Mouse (Mus musculus): ENCODE results near the gene Zbtb25. TPM values are rescaled to one million over a fixed set of nuclear protein-coding genes. Genes with fewer than 3 reads are reported as not detected.

Gene Zbtb25
- polyA plus RNA-seq, 1 experiment from 2014 or later: 15.6 TPM

- H3K9me3 ChIP-seq: no peaks in the 10 kb centered on the region
- peaks cover 25% of the 10 kb centered on the region for H3K4me1 ChIP-seq (replicated peaks)
- H3K9ac ChIP-seq: no peak overlapping the region
- WGBS: 89% methylated on average over 3 of the region's 3 CpGs
- no peak overlapping the region for H3K4me3 ChIP-seq
- H3K27me3 ChIP-seq: no peaks in the 10 kb centered on the region
- H3K27ac ChIP-seq (replicated peaks): no peak overlapping the region
- no peak overlapping the region for H3K4me2 ChIP-seq
- no peak for ATAC-seq (ENCODE audit: low read depth)
- no peaks in the 10 kb centered on the region for H3K36me3 ChIP-seq
These were observed 6.1 kb upstream of the Zbtb25 start for GRCm38 (mm10) chr12:76375506-76375905.

- no peaks in the 10 kb centered on the region for H3K9me3 ChIP-seq
- no peaks in the 10 kb centered on the region for H3K36me3 ChIP-seq
- 79% methylated on average over 4 of the region's 4 CpGs for WGBS
- no peak overlapping the region for H3K4me3 ChIP-seq
- H3K27me3 ChIP-seq: no peaks in the 10 kb centered on the region
- H3K27ac ChIP-seq (replicated peaks): no peak overlapping the region
- H3K9ac ChIP-seq: no peak overlapping the region
- no peak overlapping the region for H3K4me2 ChIP-seq
- H3K4me1 ChIP-seq (replicated peaks): peaks cover 25% of the 10 kb centered on the region
- ATAC-seq (ENCODE audit: low read depth): no peak
These were observed 5.5 kb upstream of the Zbtb25 start for GRCm38 (mm10) chr12:76374911-76375310.

DNA sequence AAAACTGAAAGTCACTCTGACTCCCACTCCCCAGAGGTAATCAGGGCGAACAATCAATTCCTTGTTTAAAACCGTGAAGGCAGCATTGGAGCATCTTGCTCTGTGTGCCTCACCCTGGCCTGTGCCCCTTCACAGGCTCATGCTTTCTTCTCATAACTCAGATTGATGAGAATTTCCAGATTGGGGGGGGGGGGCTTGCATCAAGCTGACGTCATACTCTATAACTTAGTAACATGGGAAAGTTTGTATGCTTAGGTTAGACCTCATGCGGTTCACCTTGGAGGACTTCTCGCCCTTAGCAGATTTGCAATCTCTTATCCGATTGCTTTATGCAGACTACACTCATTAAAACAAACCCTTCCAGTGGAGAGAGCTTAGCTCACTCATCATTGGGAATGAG lies 4.6 kb upstream of the Zbtb25 start:
- Histone ChIP-seq H3K27me3 (no peaks in the 10 kb centered on the region), H3K9ac (no peak overlapping the region), H3K4me2 (no peak overlapping the region), H3K27ac (replicated peaks) (no peak overlapping the region), H3K4me3 (no peak overlapping the region), H3K36me3 (no peaks in the 10 kb centered on the region), H3K9me3 (no peaks in the 10 kb centered on the region), H3K4me1 (replicated peaks) (peaks cover 25% of the 10 kb centered on the region)
- 57% methylated on average over 6 of the region's 6 CpGs for WGBS
- ATAC-seq (ENCODE audit: low read depth): no peak

DNA sequence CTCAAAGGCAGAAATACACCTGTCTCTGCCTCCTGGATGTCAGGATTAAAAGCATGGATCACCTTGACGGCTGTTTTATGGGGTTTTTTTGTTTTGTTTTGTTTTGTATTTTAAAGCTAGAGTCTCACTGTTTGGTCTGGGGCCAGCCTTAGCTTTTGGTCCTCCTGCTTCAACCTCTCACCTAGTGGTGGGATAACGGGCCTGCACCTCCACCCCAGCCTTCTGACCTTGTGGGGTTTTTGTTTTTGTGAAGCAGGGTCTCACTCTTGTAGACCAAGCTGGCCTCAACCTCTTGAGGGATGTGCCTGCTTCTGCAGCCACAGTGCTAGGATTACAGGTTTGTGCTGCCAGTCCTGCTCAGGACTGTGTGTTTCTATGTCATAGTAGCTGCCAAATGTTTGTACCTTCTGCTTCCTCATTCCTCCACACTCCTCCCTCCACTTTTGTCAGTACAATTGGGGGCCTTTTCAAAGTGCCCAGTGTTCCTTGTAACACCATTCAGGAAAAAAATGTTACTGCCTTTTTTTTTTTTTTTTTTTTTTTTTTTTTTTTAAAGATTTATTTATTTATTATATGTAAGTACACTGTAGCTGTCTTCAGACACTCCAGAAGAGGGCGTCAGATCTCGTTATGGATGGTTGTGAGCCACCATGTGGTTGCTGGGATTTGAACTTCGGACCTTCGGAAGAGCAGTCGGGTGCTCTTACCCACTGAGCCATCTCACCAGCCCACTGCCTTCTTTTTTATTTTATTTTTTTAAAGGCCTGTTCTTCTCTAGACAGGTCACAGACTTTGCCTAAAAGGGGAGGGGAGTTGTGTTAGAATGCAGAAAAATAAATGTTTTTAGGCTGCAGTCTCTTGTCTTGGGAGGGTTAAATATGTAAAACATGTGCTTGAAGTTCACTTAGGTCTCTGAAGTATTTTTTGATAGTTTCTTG lies 3.7 kb upstream of the Zbtb25 start:
- 75% methylated on average over 5 of the region's 7 CpGs for WGBS
- Histone ChIP-seq H3K4me2 (no peak overlapping the region; the same call in 1 of the 2 replicates), H3K9ac (0 out of 2 replicates have a peak overlapping the region, but pooled peaks have one; percentile 8), H3K9me3 (no peaks in the 10 kb centered on the region), H3K27me3 (no peaks in the 10 kb centered on the region), H3K4me3 (no peak overlapping the region), H3K27ac (replicated peaks) (no peak overlapping the region), H3K36me3 (no peaks in the 10 kb centered on the region), H3K4me1 (replicated peaks) (peaks cover 31% of the 10 kb centered on the region)
- ATAC-seq (ENCODE audit: low read depth): no peak

DNA sequence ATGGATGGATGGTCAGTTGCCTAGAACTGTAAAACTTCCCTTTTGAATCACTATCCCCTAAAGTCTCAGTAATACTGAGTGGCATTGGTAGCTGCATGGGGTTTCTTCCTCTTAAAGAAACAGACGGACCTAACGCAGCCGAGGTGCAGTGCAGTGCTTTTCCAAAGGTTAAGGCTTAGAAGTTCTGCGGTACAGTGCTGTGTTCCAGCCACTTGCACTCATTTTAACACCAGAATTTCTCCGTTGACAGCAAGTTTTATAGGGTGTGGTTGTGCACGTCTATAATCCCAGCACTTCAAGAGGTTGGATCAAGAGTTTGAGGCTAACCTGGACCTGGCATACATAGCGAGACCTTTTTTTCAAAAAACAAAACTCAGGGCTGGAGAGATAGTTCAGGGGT lies 2.6 kb upstream of the Zbtb25 start:
- Histone ChIP-seq H3K9me3 (no peaks in the 10 kb centered on the region), H3K4me2 (peak overlapping the region; percentile 86), H3K27me3 (no peaks in the 10 kb centered on the region), H3K4me1 (replicated peaks) (peaks cover 42% of the 10 kb centered on the region), H3K36me3 (no peaks in the 10 kb centered on the region), H3K9ac (peak overlapping the region; percentile 97; the same call in 1 of the 2 replicates), H3K4me3 (peak overlapping the region; percentile 84), H3K27ac (replicated peaks) (no peak overlapping the region)
- 43% methylated on average over 7 of the region's 7 CpGs for WGBS
- ATAC-seq (ENCODE audit: low read depth): no peak

DNA sequence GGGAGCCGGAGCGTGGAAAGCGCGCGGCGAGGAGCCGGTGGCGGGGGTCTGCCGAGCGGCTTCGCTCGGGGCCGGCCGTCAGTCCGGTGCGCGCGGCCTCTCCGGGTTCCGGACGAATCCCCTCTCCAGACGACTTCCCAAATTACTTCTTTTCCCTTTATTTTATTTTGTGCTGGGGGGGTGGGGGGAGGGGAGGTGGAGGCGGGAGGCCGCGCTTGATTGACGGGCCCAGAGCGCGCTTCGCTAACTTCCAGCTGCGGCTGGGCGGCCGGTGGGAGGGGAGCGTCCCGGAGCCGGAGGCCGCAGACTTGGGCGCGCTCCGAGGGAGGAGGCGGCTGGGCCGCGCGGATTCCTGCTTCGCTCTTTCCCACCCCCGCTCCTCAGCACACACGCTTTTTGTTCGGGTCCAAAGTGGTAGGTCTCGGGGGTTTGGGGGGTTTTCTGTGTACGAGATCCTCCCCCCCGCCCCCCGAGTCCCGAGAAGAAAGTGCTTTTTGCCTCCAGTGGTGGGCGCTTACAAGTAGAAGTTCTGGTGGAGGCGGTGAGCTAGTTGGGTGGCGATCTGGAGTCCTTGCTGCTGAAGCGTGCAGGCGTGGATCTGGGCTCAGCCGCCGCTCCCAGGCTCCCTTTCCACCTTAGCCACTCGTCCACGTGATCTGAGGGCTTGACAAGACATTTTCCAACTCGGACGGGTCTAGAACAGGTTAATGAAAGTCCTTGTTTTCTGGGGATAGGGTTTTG lies 1.6 kb upstream of the Zbtb25 start:
- peak overlapping the region; percentile 86 for H3K4me2 ChIP-seq
- H3K4me1 ChIP-seq (replicated peaks): peaks cover 51% of the 10 kb centered on the region
- no peaks in the 10 kb centered on the region for H3K9me3 ChIP-seq
- no peaks in the 10 kb centered on the region for H3K36me3 ChIP-seq
- H3K4me3 ChIP-seq: peak overlapping the region; percentile 84
- ATAC-seq (ENCODE audit: low read depth): peak; percentile 25
- peak overlapping the region; percentile 98 for H3K27ac ChIP-seq (replicated peaks)
- WGBS: under 1% methylated on average over 54 of the region's 63 CpGs
- H3K27me3 ChIP-seq: no peaks in the 10 kb centered on the region
- H3K9ac ChIP-seq: peak overlapping the region; percentile 97

GRCm38 (mm10) chr12:76369978-76370830 lies 802 bp upstream of the Zbtb25 start, which contains the start of gene Zbtb1:
Zbtb1 (plus strand) TSS chr12:76370266.
- Histone ChIP-seq H3K27ac (replicated peaks) (peak within 1 kb of the TSS; percentile 98), H3K9me3 (no peaks in the 10 kb centered on the region), H3K36me3 (no peaks in the 10 kb centered on the region), H3K9ac (peak within 1 kb of the TSS; percentile 97), H3K4me1 (replicated peaks) (peaks cover 54% of the 10 kb centered on the region), H3K4me3 (peak within 1 kb of the TSS; percentile 84), H3K27me3 (no peaks in the 10 kb centered on the region), H3K4me2 (peak within 1 kb of the TSS; percentile 86)
- ATAC-seq (ENCODE audit: low read depth): peak; percentile 54
- under 1% methylated on average over 84 of the region's 99 CpGs for WGBS

DNA sequence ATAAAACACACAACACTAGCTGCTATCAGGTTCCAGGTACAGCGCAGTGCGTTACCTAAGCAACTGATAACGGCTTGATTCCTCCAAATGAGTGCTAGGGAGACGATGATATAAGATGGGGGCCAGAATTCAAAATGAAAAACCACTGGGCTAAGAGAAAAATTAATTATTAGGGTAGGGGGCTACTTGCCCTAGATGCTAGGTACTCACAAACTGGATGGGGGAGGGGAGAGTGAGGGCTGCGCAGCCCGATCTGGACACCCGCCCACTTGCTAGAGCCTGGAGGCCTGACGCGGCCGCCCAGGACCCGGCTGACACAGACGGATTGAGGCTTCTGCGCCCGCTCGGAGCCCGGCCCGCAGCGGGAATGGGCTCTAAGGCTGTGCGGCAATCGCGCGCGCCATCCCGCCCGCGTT lies 604 bp downstream of the Zbtb25 start:
- Histone ChIP-seq H3K9me3 (no peaks in the 10 kb centered on the region), H3K27me3 (no peaks in the 10 kb centered on the region), H3K27ac (replicated peaks) (peak overlapping the region; percentile 98), H3K4me1 (replicated peaks) (peaks cover 49% of the 10 kb centered on the region), H3K4me2 (peak overlapping the region; percentile 86), H3K36me3 (no peaks in the 10 kb centered on the region), H3K9ac (peak overlapping the region; percentile 97), H3K4me3 (peak overlapping the region; percentile 84)
- under 1% methylated on average over 21 of the region's 26 CpGs for WGBS
- peak; percentile 59 for ATAC-seq (ENCODE audit: low read depth)

DNA sequence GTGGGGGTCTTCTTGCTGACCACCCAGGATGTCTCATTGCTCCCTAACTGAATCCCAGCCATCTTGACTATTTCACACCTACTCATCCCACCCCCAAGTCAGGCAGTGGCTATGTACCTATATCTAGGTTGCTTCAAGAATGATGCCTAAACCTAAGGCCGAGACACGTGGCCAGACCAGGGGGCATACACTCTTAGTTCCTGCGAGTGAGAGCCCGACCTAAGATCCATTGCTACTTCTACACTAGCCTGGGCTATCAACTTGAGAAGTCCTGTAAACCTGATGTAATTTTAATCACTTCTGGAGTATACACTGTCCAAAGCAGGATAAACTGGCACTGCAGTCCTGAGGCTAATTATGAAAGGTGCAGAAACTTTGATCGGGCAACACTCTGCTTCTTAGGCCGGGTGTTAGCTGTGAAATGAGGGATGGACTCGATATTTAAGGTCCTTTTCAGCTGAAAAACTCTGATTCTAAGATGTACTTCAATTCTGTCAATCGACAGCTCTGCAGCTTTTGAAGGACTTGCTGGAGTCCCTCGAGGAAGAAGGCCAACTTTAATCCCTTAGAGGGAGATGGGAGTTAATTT lies 1.1 kb downstream of the Zbtb25 start:
- H3K36me3 ChIP-seq: no peaks in the 10 kb centered on the region
- no peaks in the 10 kb centered on the region for H3K27me3 ChIP-seq
- H3K4me1 ChIP-seq (replicated peaks): peaks cover 48% of the 10 kb centered on the region
- peak overlapping the region; percentile 84 for H3K4me3 ChIP-seq
- 8% methylated on average over 9 of the region's 9 CpGs for WGBS
- no peak for ATAC-seq (ENCODE audit: low read depth)
- peak overlapping the region; percentile 86 for H3K4me2 ChIP-seq
- H3K9me3 ChIP-seq: no peaks in the 10 kb centered on the region
- H3K9ac ChIP-seq: peak overlapping the region; percentile 97
- peak overlapping the region; percentile 98 for H3K27ac ChIP-seq (replicated peaks)

- no peak for ATAC-seq (ENCODE audit: low read depth)
- Histone ChIP-seq H3K9ac (peak overlapping the region; percentile 97), H3K27ac (replicated peaks) (peak overlapping the region; percentile 98), H3K36me3 (no peaks in the 10 kb centered on the region), H3K4me1 (replicated peaks) (peaks cover 40% of the 10 kb centered on the region), H3K9me3 (no peaks in the 10 kb centered on the region), H3K4me2 (peak overlapping the region; percentile 86), H3K4me3 (peak overlapping the region; percentile 84), H3K27me3 (no peaks in the 10 kb centered on the region)
- WGBS: 12% methylated on average over 14 of the region's 14 CpGs
These were observed 2.1 kb downstream of the Zbtb25 start for GRCm38 (mm10) chr12:76367096-76367995.

Data from neural tube, embryonic 13.5 days (tissue).